Mouse (Mus musculus) liver, embryonic 13.5 days (tissue): Measurements from ENCODE around the gene Brwd1. TPM values are rescaled to one million over a fixed set of nuclear protein-coding genes. Genes with fewer than 3 reads are reported as not detected.

Experiments
- ATAC-seq: fragments of 200-750 bp; cut with Nextera tagmentation; 2 replicates; pipeline ENCODE4 v1.8.0; 2017; ENCODE audit warnings: low read depth, mild to moderate bottlenecking, moderate number of reproducible peaks, moderate library complexity
- DNase-seq: peaks from one replicate; pipeline ENCODE4 v3.0.0; 2022
- H3K27ac ChIP-seq: fragments of 300-500 bp; sonication (generic); 2 replicates; pipeline ENCODE4 v1.5.1; 2015; ENCODE audit warnings: moderate library complexity, mild to moderate bottlenecking, inconsistent platforms
- H3K27me3 ChIP-seq: fragments of 300-500 bp; sonication (generic); 2 replicates; pipeline ENCODE4 v1.6.1; 2015; ENCODE audit warnings: mild to moderate bottlenecking, inconsistent platforms
- H3K36me3 ChIP-seq: fragments of 300-500 bp; sonication (generic); 2 replicates; pipeline ENCODE4 v1.6.1; 2015; ENCODE audit warnings: mild to moderate bottlenecking, inconsistent platforms
- H3K4me1 ChIP-seq: fragments of 300-500 bp; sonication (generic); replicated peaks from 2 replicates; pipeline ENCODE4 v1.6.1; 2015; ENCODE audit warnings: inconsistent platforms
- H3K4me2 ChIP-seq: fragments of 300-500 bp; sonication (generic); 2 replicates; pipeline ENCODE4 v1.6.1; 2015; ENCODE audit warnings: inconsistent platforms, mild to moderate bottlenecking, moderate library complexity
- H3K4me3 ChIP-seq: fragments of 300-500 bp; sonication (generic); replicated peaks from 2 replicates; pipeline ENCODE4 v1.5.1; 2015; ENCODE audit warnings: mild to moderate bottlenecking, inconsistent platforms
- H3K9ac ChIP-seq: fragments of 300-500 bp; sonication (generic); 2 replicates; pipeline ENCODE4 v1.6.1; 2015; ENCODE audit warnings: mild to moderate bottlenecking, inconsistent platforms
- H3K9me3 ChIP-seq: fragments of 300-500 bp; sonication (generic); replicated peaks from 2 replicates; pipeline ENCODE4 v1.6.1; 2016; ENCODE audit warnings: inconsistent platforms
- WGBS: fragments of 180-500 bp; shearing (Covaris S2); methylation state at CpG from one replicate; pipeline ENCODE4 v1.1.7; 2015; ENCODE audit not compliant: insufficient replicate concordance; 5-methylcytosine and 5-hydroxymethylcytosine counted together
- polyA plus RNA-seq: library from polyadenylated mRNA; unstranded; fragments of >200 nt; fragmentation: Nextera tagmentation; extraction: Ambion mirVana; gene quantifications from 2 replicates; pipeline ENCODE4 v1.2.1, GENCODE M21; 2015

The Brwd1 gene
- polyA plus RNA-seq, 1 experiment from 2014 or later = 16.2 TPM

- Histone ChIP-seq H3K4me1 (peaks cover 30% of the 10 kb centered on the region), H3K27ac (no peak overlapping the region), H3K4me3 (peak overlapping the region; percentile 84; the same call in 1 of the 2 replicates), H3K9ac (no peak overlapping the region), H3K9me3 (no peaks in the 10 kb centered on the region), H3K27me3 (peaks cover 23% of the 10 kb centered on the region), H3K36me3 (peaks cover 15% of the 10 kb centered on the region; the same call in 1 of the 2 replicates), H3K4me2 (peak overlapping the region; percentile 96; the same call in 1 of the 2 replicates)
- no peak for DNase-seq
- no peak for ATAC-seq
- WGBS = 77% methylated on average over 7 of the region's 7 CpGs
These were observed 1.8 kb downstream of the Brwd1 start for GRCm38 (mm10) chr16:96080524-96080923.

GRCm38 (mm10) chr16:96068364-96068763 is 14.0 kb downstream of the Brwd1 start:
- ATAC-seq = no peak
- no peak overlapping the region for H3K27ac ChIP-seq
- 66% methylated on average over 6 of the region's 6 CpGs for WGBS

GRCm38 (mm10) chr16:96066174-96066573 is 16.2 kb downstream of the Brwd1 start:
- Histone ChIP-seq H3K4me2 (no peak overlapping the region), H3K36me3 (peaks cover 42% of the 10 kb centered on the region), H3K27me3 (no peaks in the 10 kb centered on the region), H3K4me1 (0 out of 2 replicates have a peak, but pooled peaks cover 5% of the 10 kb centered on the region), H3K27ac (no peak overlapping the region), H3K9me3 (no peaks in the 10 kb centered on the region), H3K4me3 (no peak overlapping the region), H3K9ac (no peak overlapping the region)
- ATAC-seq (peak; percentile 59), DNase-seq (no peak)
- 55% methylated on average over 12 of the region's 12 CpGs for WGBS

More at GRCm38 (mm10) chr16:96068364-96068763, 14.0 kb downstream of the Brwd1 start:
- Histone ChIP-seq H3K36me3 (peaks cover 40% of the 10 kb centered on the region), H3K4me1 (0 out of 2 replicates have a peak, but pooled peaks cover 5% of the 10 kb centered on the region), H3K4me3 (no peak overlapping the region), H3K9ac (no peak overlapping the region), H3K9me3 (no peaks in the 10 kb centered on the region), H3K4me2 (no peak overlapping the region), H3K27me3 (no peaks in the 10 kb centered on the region)
- DNase-seq = no peak

GRCm38 (mm10) chr16:96064649-96065048 is 17.7 kb downstream of the Brwd1 start:
- H3K4me1 ChIP-seq = 0 out of 2 replicates have a peak, but pooled peaks cover 5% of the 10 kb centered on the region
- H3K27ac ChIP-seq = no peak overlapping the region
- H3K4me3 ChIP-seq = no peak overlapping the region
- WGBS = 67% methylated on average over 6 of the region's 6 CpGs
- DNase-seq (no peak), ATAC-seq (no peak)
- H3K9me3 ChIP-seq = no peaks in the 10 kb centered on the region
- H3K36me3 ChIP-seq = peaks cover 52% of the 10 kb centered on the region
- H3K27me3 ChIP-seq = no peaks in the 10 kb centered on the region
- H3K9ac ChIP-seq = no peak overlapping the region
- no peak overlapping the region for H3K4me2 ChIP-seq

- H3K9me3 ChIP-seq = no peaks in the 10 kb centered on the region
- H3K36me3 ChIP-seq = peaks cover 63% of the 10 kb centered on the region
These were observed 38.2 kb downstream of the Brwd1 start for GRCm38 (mm10) chr16:96044096-96044495.

GRCm38 (mm10) chr16:96040691-96041090 is 41.6 kb downstream of the Brwd1 start:
- WGBS = 86% methylated on average over 4 of the region's 4 CpGs
- Histone ChIP-seq H3K4me1 (no peaks in the 10 kb centered on the region), H3K36me3 (peaks cover 72% of the 10 kb centered on the region), H3K27me3 (no peaks in the 10 kb centered on the region), H3K4me3 (no peak overlapping the region), H3K27ac (no peak overlapping the region), H3K9me3 (no peaks in the 10 kb centered on the region), H3K9ac (no peak overlapping the region), H3K4me2 (no peak overlapping the region)
- no peak for ATAC-seq
- no peak for DNase-seq

More at GRCm38 (mm10) chr16:96044096-96044495, 38.2 kb downstream of the Brwd1 start:
- H3K4me2 ChIP-seq = no peak overlapping the region
- 70% methylated on average over 5 of the region's 5 CpGs for WGBS
- peak; percentile 13 for DNase-seq
- H3K9ac ChIP-seq = no peak overlapping the region
- ATAC-seq = no peak
- H3K27ac ChIP-seq = no peak overlapping the region
- H3K4me3 ChIP-seq = no peak overlapping the region
- H3K4me1 ChIP-seq = no peaks in the 10 kb centered on the region
- H3K27me3 ChIP-seq = no peaks in the 10 kb centered on the region

- Histone ChIP-seq H3K27ac (no peak overlapping the region), H3K4me1 (no peaks in the 10 kb centered on the region), H3K9ac (no peak overlapping the region), H3K36me3 (peaks cover 73% of the 10 kb centered on the region), H3K27me3 (no peaks in the 10 kb centered on the region), H3K4me3 (no peak overlapping the region), H3K9me3 (no peaks in the 10 kb centered on the region), H3K4me2 (no peak overlapping the region)
- 76% methylated on average over 6 of the region's 6 CpGs for WGBS
- no peak for DNase-seq
- ATAC-seq = no peak
These were observed 42.8 kb downstream of the Brwd1 start for GRCm38 (mm10) chr16:96039538-96039937.

- Histone ChIP-seq H3K27me3 (no peaks in the 10 kb centered on the region), H3K9me3 (no peaks in the 10 kb centered on the region), H3K4me3 (no peak overlapping the region), H3K9ac (no peak overlapping the region), H3K4me2 (no peak overlapping the region), H3K36me3 (peaks cover 71% of the 10 kb centered on the region), H3K27ac (no peak overlapping the region), H3K4me1 (peaks cover 16% of the 10 kb centered on the region)
- ATAC-seq = no peak
- WGBS = 78% methylated on average over 6 of the region's 6 CpGs
- no peak for DNase-seq
These were observed 47.9 kb downstream of the Brwd1 start for GRCm38 (mm10) chr16:96034473-96034872.

GRCm38 (mm10) chr16:96032368-96033043 is 49.8 kb downstream of the Brwd1 start:
- no peak overlapping the region for H3K4me3 ChIP-seq
- DNase-seq (peak; percentile 38), ATAC-seq (peak; percentile 97)
- H3K27ac ChIP-seq = peak overlapping the region; percentile 67
- H3K4me1 ChIP-seq = peaks cover 16% of the 10 kb centered on the region
- no peak overlapping the region for H3K4me2 ChIP-seq
- no peaks in the 10 kb centered on the region for H3K9me3 ChIP-seq
- no peak overlapping the region for H3K9ac ChIP-seq
- H3K36me3 ChIP-seq = peaks cover 69% of the 10 kb centered on the region
- 18% methylated on average over 13 of the region's 13 CpGs for WGBS
- H3K27me3 ChIP-seq = no peaks in the 10 kb centered on the region

GRCm38 (mm10) chr16:96030476-96031102 is 51.7 kb downstream of the Brwd1 start:
- WGBS = 67% methylated on average over 2 of the region's 2 CpGs
- H3K36me3 ChIP-seq = peaks cover 72% of the 10 kb centered on the region

GRCm38 (mm10) chr16:96026256-96026655 is 56.1 kb downstream of the Brwd1 start:
- Histone ChIP-seq H3K27ac (no peak overlapping the region), H3K4me1 (no peaks in the 10 kb centered on the region), H3K27me3 (no peaks in the 10 kb centered on the region), H3K9ac (no peak overlapping the region), H3K36me3 (peaks cover 58% of the 10 kb centered on the region), H3K4me2 (no peak overlapping the region), H3K4me3 (no peak overlapping the region), H3K9me3 (no peaks in the 10 kb centered on the region)
- no peak for DNase-seq
- 76% methylated on average over 5 of the region's 5 CpGs for WGBS
- no peak for ATAC-seq

More at GRCm38 (mm10) chr16:96030476-96031102, 51.7 kb downstream of the Brwd1 start:
- Histone ChIP-seq H3K9me3 (no peaks in the 10 kb centered on the region), H3K9ac (no peak overlapping the region), H3K4me3 (no peak overlapping the region), H3K4me2 (no peak overlapping the region), H3K27me3 (no peaks in the 10 kb centered on the region), H3K27ac (no peak overlapping the region), H3K4me1 (peaks cover 16% of the 10 kb centered on the region)
- no peak for DNase-seq
- no peak for ATAC-seq
